1 mouse cellular context compared by ENCODE assay signal in genomic region chr6:81987010-81987409, GRCm38 (mm10).
TF ChIP-seq lines count a peak whose summit lies in the region.

No protein-coding gene starts in this region.

TF ChIP-seq in CH12.LX, 34 proteins besides CTCF, POLR2A, EP300 and RAD21 (continued from another document):
- TF ChIP-seq TBP (conservative IDR thresholded peaks at IDR 0.05; ENCODE audit: low read depth, low read length): no peak
- no peak for TF ChIP-seq USF1 (IDR thresholded peaks at IDR 0.05; ENCODE audit: low read depth, low read length)
- TF ChIP-seq MEF2A (IDR thresholded peaks at IDR 0.05; ENCODE audit: borderline replicate concordance, low read depth, low read length): 0 out of 2 replicates have a peak, but pooled peaks have one; percentile 12
- TF ChIP-seq JUN (IDR thresholded peaks at IDR 0.05; ENCODE audit: insufficient read depth, low read depth, low read length): no peak
- no peak for TF ChIP-seq MAZ (IDR thresholded peaks at IDR 0.05; ENCODE audit: low read depth, low read length)
- TF ChIP-seq ELF1 (IDR thresholded peaks at IDR 0.05; ENCODE audit: low read depth, low read length): no peak; the same call in 1 of the 2 replicates
- TF ChIP-seq SIN3A (IDR thresholded peaks at IDR 0.05; ENCODE audit: low read length): no peak
- TF ChIP-seq ZNF384 (IDR thresholded peaks at IDR 0.05; ENCODE audit: low read depth, low read length): no peak
- TF ChIP-seq NRF1 (IDR thresholded peaks at IDR 0.05; ENCODE audit: low read depth, low read length): no peak
